ENCODE assay signal across 13 mouse cellular contexts in genomic region chr3:152512517-152512916, GRCm38 (mm10).
A peak's percentile ranks its signal among the peaks of the same experiment; 100 is the strongest.
DNase-seq lines count a peak whose midpoint lies in the region; ATAC-seq and TF ChIP-seq lines count a peak whose summit lies in the region.
"Had no signal": no experiment of that assay in that cellular context is flagged by ENCODE, and none has a peak within 500 bp of the region (broad histone marks: within the 10 kb centered on the region; RNA-seq: fewer than 3 reads in every experiment).

No protein-coding gene starts in this region.

- peak; percentile 72 for ATAC-seq in heart, embryonic 14.5 days (ENCODE audit: insufficient number of reproducible peaks, insufficient read depth, low FRiP score, low read depth)
- peak; percentile 38; the same call in 1 of the 2 replicates for ATAC-seq in stomach, embryonic 15.5 days (ENCODE audit: insufficient read depth, low FRiP score, low read depth)
- ATAC-seq in stomach, postnatal 0 days (ENCODE audit: low FRiP score, low TSS enrichment), result no peak
- ATAC-seq: hindbrain, embryonic 16.5 days had no signal

- H3K9me3 ChIP-seq in heart, embryonic 14.5 days (ENCODE audit: control insufficient read depth, low read length), result no peaks in the 10 kb centered on the region
- no peaks in the 10 kb centered on the region for H3K9me3 ChIP-seq in heart, embryonic 10.5 days
- no peaks in the 10 kb centered on the region for H3K9me3 ChIP-seq in stomach, embryonic 15.5 days
- no peaks in the 10 kb centered on the region for H3K9me3 ChIP-seq in stomach, postnatal 0 days (ENCODE audit: control insufficient read depth, low read length)
- H3K9me3 ChIP-seq: forebrain, embryonic 12.5 days; lung, embryonic 15.5 days had no signal

- peaks cover 0 to 5% of the 10 kb centered on the region in 2 experiments; a peak in 1 of 4 replicates for H3K4me1 ChIP-seq in heart, embryonic 14.5 days (ENCODE audit: control insufficient read depth in 2 of 2, insufficient read depth in 2 of 2, low read length in 2 of 2)
- H3K4me1 ChIP-seq in heart, embryonic 10.5 days, result 0 out of 2 replicates have a peak, but pooled peaks cover 3% of the 10 kb centered on the region
- 0 out of 2 replicates have a peak, but pooled peaks cover 2% of the 10 kb centered on the region for H3K4me1 ChIP-seq in stomach, embryonic 15.5 days
- no peaks in the 10 kb centered on the region for H3K4me1 ChIP-seq in stomach, postnatal 0 days (replicated peaks; ENCODE audit: control insufficient read depth, insufficient read depth)
- H3K4me1 ChIP-seq: lung, embryonic 15.5 days had no signal

- WGBS in heart, embryonic 14.5 days, result 51% methylated on average over 2 of the region's 2 CpGs
- WGBS in heart, embryonic 10.5 days, result 37% methylated on average over 2 of the region's 2 CpGs
- 38% methylated on average over 2 of the region's 2 CpGs for WGBS in stomach, embryonic 15.5 days
- 31% methylated on average over 2 of the region's 2 CpGs for WGBS in stomach, postnatal 0 days

- H3K4me2 ChIP-seq in heart, embryonic 14.5 days (ENCODE audit: low read length), result no peak overlapping the region
- H3K4me2 ChIP-seq in stomach, embryonic 15.5 days, result no peak overlapping the region
- H3K4me2 ChIP-seq in stomach, postnatal 0 days (replicated peaks; ENCODE audit: low read depth), result no peak overlapping the region
- H3K4me2 ChIP-seq: forebrain, embryonic 12.5 days; lung, embryonic 15.5 days had no signal

- H3K4me3 ChIP-seq in heart, embryonic 14.5 days (ENCODE audit: control insufficient read depth in 1 of 2, insufficient read depth in 1 of 2, low read depth in 1 of 2, low read length in 2 of 2), result no peak overlapping the region
- no peak overlapping the region for H3K4me3 ChIP-seq in heart, embryonic 10.5 days
- H3K4me3 ChIP-seq in stomach, embryonic 15.5 days (replicated peaks), result no peak overlapping the region
- H3K4me3 ChIP-seq in stomach, postnatal 0 days (ENCODE audit: low read depth, low read length), result no peak overlapping the region
- H3K4me3 ChIP-seq: forebrain, embryonic 12.5 days; gastrocnemius, adult 2 months; lung, embryonic 15.5 days had no signal

- TF ChIP-seq CTCF in stomach, postnatal 0 days (IDR thresholded peaks at IDR 0.05; ENCODE audit: low read depth), result no peak

- peaks cover 6% of the 10 kb centered on the region; the same call in 1 of the 2 replicates for H3K27me3 ChIP-seq in heart, embryonic 14.5 days (ENCODE audit: control insufficient read depth, insufficient read depth, low read length)
- peaks cover 36% of the 10 kb centered on the region for H3K27me3 ChIP-seq in heart, embryonic 10.5 days (ENCODE audit: insufficient read depth, poor library complexity, severe bottlenecking)
- H3K27me3 ChIP-seq in stomach, embryonic 15.5 days (replicated peaks), result no peaks in the 10 kb centered on the region
- H3K27me3 ChIP-seq in stomach, postnatal 0 days (ENCODE audit: control insufficient read depth, insufficient read depth, low read length), result no peaks in the 10 kb centered on the region
- H3K27me3 ChIP-seq: forebrain, embryonic 12.5 days; lung, embryonic 15.5 days had no signal

- H3K9ac ChIP-seq in heart, embryonic 14.5 days (ENCODE audit: low read length), result no peak overlapping the region
- no peak overlapping the region for H3K9ac ChIP-seq in stomach, embryonic 15.5 days
- no peak overlapping the region for H3K9ac ChIP-seq in stomach, postnatal 0 days (ENCODE audit: low read length)
- H3K9ac ChIP-seq: forebrain, embryonic 12.5 days; lung, embryonic 15.5 days had no signal

- no peak for TF ChIP-seq EP300 in stomach, postnatal 0 days (optimal IDR thresholded peaks at IDR 0.05)

- no peaks in the 10 kb centered on the region for H3K36me3 ChIP-seq in heart, embryonic 14.5 days (ENCODE audit: control insufficient read depth, insufficient read depth, low read length)
- no peaks in the 10 kb centered on the region for H3K36me3 ChIP-seq in heart, embryonic 10.5 days
- no peaks in the 10 kb centered on the region for H3K36me3 ChIP-seq in stomach, embryonic 15.5 days
- no peaks in the 10 kb centered on the region for H3K36me3 ChIP-seq in stomach, postnatal 0 days (ENCODE audit: control insufficient read depth, insufficient read depth, low read length)
- H3K36me3 ChIP-seq: forebrain, embryonic 12.5 days; lung, embryonic 15.5 days had no signal

- intact Hi-C loops in left cerebral cortex, postnatal 25 days (cut with DNase I), result no loop called here

- H3K27ac ChIP-seq in heart, embryonic 14.5 days (replicated peaks in 1 of 2; ENCODE audit: control insufficient read depth in 1 of 2, insufficient read depth in 1 of 2, low read depth in 2 of 2, low read length in 2 of 2), result 0 out of 4 replicates have a peak overlapping the region, but pooled peaks have one; percentile 6 to 12
- no peak overlapping the region for H3K27ac ChIP-seq in heart, embryonic 10.5 days
- H3K27ac ChIP-seq in stomach, embryonic 15.5 days, result no peak overlapping the region
- H3K27ac ChIP-seq in stomach, postnatal 0 days (replicated peaks), result no peak overlapping the region
- H3K27ac ChIP-seq: forebrain, embryonic 12.5 days; gastrocnemius, adult 2 months; lung, embryonic 15.5 days had no signal

- no peak for DNase-seq in heart, embryonic 10.5 days (ENCODE audit: low spot score)
- DNase-seq in stomach, postnatal 0 days (ENCODE audit: low spot score), result no peak
- peak; percentile 57 for DNase-seq in fat pad, adult 2 months (ENCODE audit: extremely low read depth, low read depth, low spot score)
- DNase-seq in left cerebral cortex, postnatal 25 days (ENCODE audit: low spot score in 2 of 2), result no peak
- no peak for DNase-seq in layer of hippocampus, postnatal 10 days (ENCODE audit: low spot score in 2 of 2)
- DNase-seq in thymus, adult 18-20 months, result no peak
- DNase-seq: gastrocnemius, adult 2 months; left cerebral cortex, postnatal 4 days had no signal

Comparison
In these comparisons a context has a peak if more than half of its experiments do, and no peak if none do; other contexts are left out.
1. H3K27ac ChIP-seq: peak in heart, embryonic 14.5 days (2 of 2); none in heart, embryonic 10.5 days (single experiment), stomach, embryonic 15.5 days (single experiment) and stomach, postnatal 0 days (single experiment).